Mouse (Mus musculus): Measurements from ENCODE around the gene Cfap45.

GRCm38 (mm10) chr1:172504756-172505155, 15.8 kb upstream of the Cfap45 start:
- TF ChIP-seq POLR2A (IDR thresholded peaks at IDR 0.05; ENCODE audit: insufficient read length, low read depth) (no peak), POLR2AphosphoS2 (IDR thresholded peaks at IDR 0.05; ENCODE audit: insufficient read length, low read depth) (no peak), MAX (IDR thresholded peaks at IDR 0.05; ENCODE audit: low read depth) (no peak), MYOD1 (IDR thresholded peaks at IDR 0.05; ENCODE audit: control insufficient read depth in 1 of 3, insufficient read length in 2 of 3, low read depth in 2 of 3) (no peak), E2F4 (IDR thresholded peaks at IDR 0.05; ENCODE audit: insufficient read depth) (no peak), TCF12 (IDR thresholded peaks at IDR 0.05; ENCODE audit: insufficient read depth, poor library complexity, severe bottlenecking) (no peak), USF1 (IDR thresholded peaks at IDR 0.05; ENCODE audit: low read depth) (no peak), CEBPB (IDR thresholded peaks at IDR 0.05; ENCODE audit: insufficient read depth, poor library complexity, severe bottlenecking) (no peak), MYOG (IDR thresholded peaks at IDR 0.05; ENCODE audit: control insufficient read depth in 1 of 3, insufficient read depth in 1 of 3, insufficient read length in 2 of 3, low read depth in 2 of 3) (no peak), SRF (IDR thresholded peaks at IDR 0.05; ENCODE audit: control insufficient read depth, insufficient read length, low read depth) (no peak), REST (IDR thresholded peaks at IDR 0.05; ENCODE audit: insufficient read depth, insufficient read length) (no peak), TCF3 (IDR thresholded peaks at IDR 0.05; ENCODE audit: insufficient read length, low read depth) (no peak)

All from myocyte (in vitro differentiated cells).